Mouse (Mus musculus): ENCODE data around the gene Fndc4.

Fndc4 gene

GRCm38 (mm10) chr5:31295606-31296141, at the start of gene Fndc4:
TSS of gene Fndc4 (minus strand) at chr5:31296080.
- peak; percentile 94 for DNase-seq

DNA sequence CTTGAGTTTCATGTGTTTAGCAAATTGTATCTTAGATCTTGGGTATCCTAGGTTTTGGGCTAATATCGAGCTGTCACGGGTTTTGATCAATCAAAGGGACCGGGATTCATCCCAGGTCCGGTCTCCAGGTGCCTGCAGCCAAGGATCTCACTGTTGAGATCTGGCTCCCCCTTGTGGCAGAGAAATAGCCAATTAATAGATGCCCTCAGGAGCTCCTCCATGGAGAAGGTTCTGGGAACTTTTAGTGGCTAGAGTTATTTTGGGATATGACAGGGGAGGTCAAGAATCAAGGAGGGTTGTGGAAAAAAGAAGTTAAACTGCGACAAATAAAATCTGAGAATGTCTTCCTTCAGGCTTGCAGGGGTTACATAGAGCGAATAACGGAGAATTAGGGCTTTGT, 32.4 kb upstream of the Fndc4 start:
- peak; percentile 94 for DNase-seq

- DNase-seq: peak; percentile 87
Measured at GRCm38 (mm10) chr5:31326850-31327249, 31.0 kb upstream of the Fndc4 start.

- peak; percentile 29 for DNase-seq
Measured at GRCm38 (mm10) chr5:31324085-31324484, 28.2 kb upstream of the Fndc4 start.

- DNase-seq: no peak
Measured at GRCm38 (mm10) chr5:31322776-31323175, 26.9 kb upstream of the Fndc4 start.

- DNase-seq: no peak
Measured at GRCm38 (mm10) chr5:31312806-31313205, 16.9 kb upstream of the Fndc4 start.

DNA sequence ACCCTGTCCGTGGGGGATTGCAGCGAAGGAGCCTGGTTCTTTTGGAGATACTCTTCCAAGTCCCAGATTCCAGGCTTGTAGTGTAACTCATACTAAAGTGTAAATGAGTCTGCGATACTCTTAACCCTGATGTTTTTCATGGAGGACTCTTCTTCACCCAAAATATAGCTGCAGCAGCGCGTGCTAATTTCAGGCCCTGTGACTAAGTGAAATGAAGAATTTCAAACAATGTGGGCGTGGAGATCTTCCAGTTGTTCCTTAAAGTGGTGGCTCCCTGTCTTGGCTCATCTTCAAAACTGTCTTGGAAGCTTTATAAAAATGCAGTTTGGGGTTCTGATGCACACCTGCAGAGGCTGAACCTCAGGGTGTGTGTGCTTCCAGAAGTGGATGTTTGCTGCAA, 7.2 kb upstream of the Fndc4 start:
- DNase-seq: peak; percentile 18

DNA sequence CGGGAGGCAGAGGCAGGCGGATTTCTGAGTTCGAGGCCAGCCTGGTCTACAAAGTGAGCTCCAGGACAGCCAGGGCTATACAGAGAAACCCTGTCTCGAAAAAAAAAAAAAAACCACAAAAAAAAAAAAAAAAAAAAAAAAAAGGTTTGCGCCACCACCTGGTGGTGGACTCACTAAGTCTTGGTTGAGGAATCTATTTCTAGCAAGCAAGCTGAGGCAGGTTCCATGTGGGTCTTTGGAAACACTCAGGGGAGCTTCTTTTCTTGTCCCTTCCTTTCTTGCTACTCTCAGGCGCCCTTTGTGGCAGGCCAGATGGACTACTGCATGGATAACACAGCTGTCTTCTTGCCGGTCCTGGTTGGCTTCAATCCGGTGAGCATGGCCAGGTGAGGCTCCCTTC, 6.0 kb upstream of the Fndc4 start:
- DNase-seq: peak; percentile 54

GRCm38 (mm10) chr5:31298486-31298885, 2.6 kb upstream of the Fndc4 start:
- peak; percentile 45 for DNase-seq

DNA sequence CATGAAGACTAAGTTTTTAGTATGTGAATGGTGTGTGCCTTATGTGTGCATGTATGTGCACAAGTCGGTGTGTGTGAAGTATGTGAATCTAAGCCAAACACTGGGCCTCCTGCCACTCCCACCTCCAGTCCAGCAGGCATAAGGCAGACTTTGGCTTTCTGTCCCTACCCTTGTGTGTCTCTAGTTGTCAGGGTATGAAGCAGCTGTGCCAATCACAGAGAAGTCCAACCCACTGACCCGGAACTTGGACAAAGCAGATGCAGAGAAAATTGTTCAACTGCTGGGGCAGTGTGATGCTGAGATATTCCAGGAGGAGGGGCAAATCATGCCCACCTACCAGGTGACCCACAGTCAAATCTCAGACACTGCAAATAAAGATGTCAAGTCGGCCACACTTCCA, 2.1 kb upstream of the Fndc4 start:
- peak; percentile 74 for DNase-seq

GRCm38 (mm10) chr5:31297047-31297757, 1.3 kb upstream of the Fndc4 start, which contains the start of gene Gckr:
TSS of gene Gckr (plus strand) at chr5:31297443.
- DNase-seq: no peak

DNA sequence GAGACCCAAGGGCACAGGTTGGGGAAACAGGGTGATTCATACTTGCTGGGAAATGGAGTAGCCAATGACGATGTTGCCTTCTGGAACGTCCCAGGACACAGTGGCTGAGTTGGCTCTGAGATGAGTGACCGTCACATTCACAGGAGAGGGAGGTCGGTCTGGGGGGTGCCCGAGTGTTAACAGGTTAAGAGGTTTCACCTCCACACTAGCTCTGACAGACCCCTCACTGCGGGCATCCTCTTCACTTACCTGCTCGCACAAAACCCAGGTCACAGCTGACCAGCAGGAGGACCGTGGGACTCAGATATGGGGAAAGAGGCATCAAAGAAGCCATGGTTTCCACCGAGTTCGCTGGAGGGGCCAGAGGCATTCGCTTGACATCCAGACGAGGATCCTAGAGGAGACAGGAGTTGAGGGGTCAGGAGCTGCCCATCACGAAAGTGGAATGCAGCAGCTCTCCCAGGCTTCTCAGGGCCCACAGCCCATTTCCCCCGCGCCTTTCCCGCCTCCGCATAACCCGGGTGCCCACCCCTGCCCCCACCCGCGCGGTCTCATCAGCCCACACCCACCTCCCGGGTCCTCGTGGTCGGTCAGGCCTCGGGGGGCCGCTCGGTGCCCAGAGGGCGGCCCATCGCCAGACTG, 795 bp downstream of the Fndc4 start:
- DNase-seq: no peak

- no peak for DNase-seq
Measured at GRCm38 (mm10) chr5:31291361-31291688, 4.6 kb downstream of the Fndc4 start.

- peak; percentile 100 for DNase-seq
Measured at GRCm38 (mm10) chr5:31290521-31291360, 5.1 kb downstream of the Fndc4 start, which contains the start of gene Ift172. TSS of gene Ift172 (minus strand) at chr5:31291116.

GRCm38 (mm10) chr5:31289626-31290230, 6.2 kb downstream of the Fndc4 start:
- peak; percentile 66 for DNase-seq

GRCm38 (mm10) chr5:31288655-31289054, 7.2 kb downstream of the Fndc4 start:
- peak; percentile 63 for DNase-seq

GRCm38 (mm10) chr5:31288225-31288624, 7.7 kb downstream of the Fndc4 start:
- peak; percentile 86 for DNase-seq

DNA sequence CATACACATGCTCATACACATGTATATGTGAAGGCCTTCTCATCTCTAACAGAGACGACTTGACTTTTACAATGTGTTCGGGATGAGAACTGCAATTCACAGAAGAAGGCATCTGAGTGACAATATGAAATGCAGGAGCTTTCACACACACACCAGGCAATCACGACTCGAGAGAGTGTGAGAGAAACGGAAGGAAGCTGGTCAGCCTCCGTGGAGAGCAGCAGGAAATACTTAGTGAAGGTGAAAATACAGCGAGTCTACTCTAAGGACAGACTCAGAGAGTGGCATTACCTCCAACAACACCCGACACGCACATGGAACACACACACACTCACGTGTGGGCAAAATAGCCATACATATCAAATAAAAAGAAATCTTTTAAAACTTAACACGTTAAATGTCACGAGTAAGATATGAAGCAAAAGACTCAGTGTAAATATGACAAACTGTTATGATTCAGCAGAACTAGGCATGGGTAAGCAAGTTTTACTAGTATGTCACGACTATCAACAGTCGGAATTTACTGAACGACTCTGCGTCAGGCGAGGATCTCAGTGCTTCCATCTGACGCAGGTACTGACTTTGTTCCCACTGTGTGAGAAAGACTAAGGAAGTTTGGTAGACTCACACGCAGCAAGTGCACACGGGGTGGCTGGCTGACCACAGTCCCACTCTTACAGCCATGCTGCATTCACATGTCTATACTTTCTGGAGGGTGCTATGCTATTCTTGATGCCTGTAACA, 16.5 kb downstream of the Fndc4 start:
- peak; percentile 79 for DNase-seq

DNA sequence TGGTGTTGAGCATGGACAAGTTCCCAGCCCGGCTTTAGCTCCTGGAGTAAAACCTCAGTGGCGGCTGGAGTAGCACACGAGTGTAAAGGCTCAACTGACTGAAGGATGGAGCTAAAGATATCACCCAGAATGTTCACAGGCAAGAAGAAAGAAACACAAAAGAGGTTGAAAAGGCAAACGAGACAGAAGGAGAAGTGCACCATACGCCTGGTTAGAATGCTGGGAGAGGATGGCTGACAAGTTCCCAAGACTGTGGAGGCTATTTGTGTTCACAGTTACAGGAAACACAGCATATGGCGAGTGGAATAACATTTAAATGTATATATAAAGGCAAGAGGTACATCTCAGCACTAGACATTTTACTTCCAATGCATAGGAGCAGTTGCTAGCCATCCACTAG, 22.9 kb downstream of the Fndc4 start:
- no peak for DNase-seq

DNA sequence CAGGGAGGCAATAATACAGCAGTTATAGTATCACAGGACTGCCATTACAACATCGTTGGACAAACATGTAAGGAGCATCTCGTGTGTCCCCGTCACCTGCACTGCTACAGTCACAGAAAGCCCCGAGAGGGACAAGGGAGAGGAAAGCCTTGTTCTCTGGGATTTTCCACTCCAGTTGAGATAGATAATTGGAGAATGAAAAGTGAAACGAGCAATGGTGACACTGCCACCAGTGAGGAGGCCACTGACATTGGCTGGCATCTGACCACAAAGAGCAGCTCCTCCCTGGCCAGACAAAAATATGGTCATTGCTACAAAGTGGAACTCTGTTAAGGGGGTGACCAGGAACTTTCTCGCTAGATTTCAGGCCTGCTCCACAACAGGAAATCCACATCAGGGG, 28.2 kb downstream of the Fndc4 start:
- no peak for DNase-seq

DNA sequence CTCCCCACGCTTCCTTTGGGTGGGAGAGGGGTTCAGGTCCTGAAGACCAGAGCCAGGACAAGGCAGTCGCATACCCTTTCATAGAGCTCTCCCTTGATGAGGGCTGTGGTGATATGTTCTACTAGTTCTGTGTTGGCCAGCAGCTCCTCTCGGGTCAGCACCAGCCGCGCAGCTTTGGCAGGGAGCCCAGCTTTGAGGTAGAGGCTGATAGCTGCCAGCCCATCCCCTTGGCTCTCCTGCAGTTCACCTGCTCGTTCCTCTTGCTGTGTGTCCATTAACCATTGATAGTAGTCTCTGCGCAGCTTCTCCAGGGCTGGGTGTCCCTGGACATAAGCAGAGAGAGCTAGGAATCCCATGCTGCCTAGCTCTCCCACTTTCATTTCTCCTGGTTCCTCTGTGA, 29.8 kb downstream of the Fndc4 start:
- DNase-seq: peak; percentile 92

- peak; percentile 93 for DNase-seq
Measured at GRCm38 (mm10) chr5:31257616-31258015, 38.3 kb downstream of the Fndc4 start.
